Mouse (Mus musculus): ENCODE measurements around the gene Syt1. TPM values are rescaled to one million over a fixed set of nuclear protein-coding genes. Genes with fewer than 3 reads are reported as not detected.

Syt1 gene
- polyA plus RNA-seq, 1 experiment from 2014 or later, result 1.5 TPM

DNA sequence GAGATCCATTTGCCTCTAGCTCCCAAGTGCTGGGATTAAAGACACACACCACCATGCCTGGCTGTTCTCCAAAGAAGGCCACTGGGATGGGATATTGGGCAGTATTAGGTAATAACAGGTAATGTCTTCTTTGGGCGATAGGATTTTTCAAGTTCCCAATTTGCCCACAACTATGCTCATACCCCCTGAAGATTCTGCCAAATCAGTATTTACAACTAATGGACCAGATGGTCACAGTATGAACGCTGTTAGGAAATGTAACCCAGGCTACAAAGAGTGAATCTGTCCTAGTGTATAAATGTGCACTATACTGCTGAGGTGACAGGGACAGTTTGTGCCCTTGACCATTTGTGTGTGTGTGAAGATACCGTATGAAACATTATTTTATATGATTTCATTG lies 421.9 kb downstream of the Syt1 start:
- no peaks in the 10 kb centered on the region for H3K4me1 ChIP-seq (ENCODE audit: control insufficient read depth, insufficient read depth, low read length)
- H3K27ac ChIP-seq (ENCODE audit: low read depth, low read length), result no peak overlapping the region
- 91% methylated on average over 3 of the region's 3 CpGs for WGBS (ENCODE audit: insufficient replicate concordance)
- H3K9me3 ChIP-seq (replicated peaks; ENCODE audit: control insufficient read depth, low read length), result no peaks in the 10 kb centered on the region
- H3K36me3 ChIP-seq (ENCODE audit: control insufficient read depth, insufficient read depth, low read length), result no peaks in the 10 kb centered on the region
- H3K4me2 ChIP-seq, result no peak overlapping the region
- H3K9ac ChIP-seq (ENCODE audit: low read depth, low read length), result no peak overlapping the region
- no peaks in the 10 kb centered on the region for H3K27me3 ChIP-seq (ENCODE audit: control insufficient read depth, insufficient read depth, low read length)
- ATAC-seq (replicated peaks; ENCODE audit: insufficient number of reproducible peaks, low FRiP score, low TSS enrichment), result no peak
- no peak overlapping the region for H3K4me3 ChIP-seq (ENCODE audit: low read depth, low read length)

DNA sequence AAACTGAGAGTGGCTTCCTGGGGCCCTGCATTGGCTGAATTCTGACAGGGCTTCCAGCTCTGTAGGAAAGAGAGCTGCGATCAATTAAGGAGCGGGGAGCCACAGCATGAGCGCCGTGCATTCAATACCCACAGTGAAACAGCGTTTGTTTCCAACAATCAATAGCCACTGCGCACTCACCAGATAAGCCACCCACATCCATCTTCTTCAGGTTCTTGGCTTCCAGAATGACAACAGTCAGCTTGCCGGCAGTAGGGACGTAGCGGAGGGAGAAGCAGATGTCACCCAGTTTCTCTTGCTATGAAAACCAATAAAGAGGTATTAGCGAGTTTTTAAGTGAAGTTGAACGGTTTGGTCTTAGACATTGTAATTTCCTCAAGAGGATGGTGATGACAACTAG lies 427.1 kb downstream of the Syt1 start:
- Histone ChIP-seq H3K9me3 (replicated peaks; ENCODE audit: control insufficient read depth, low read length) (no peaks in the 10 kb centered on the region), H3K27me3 (ENCODE audit: control insufficient read depth, insufficient read depth, low read length) (no peaks in the 10 kb centered on the region), H3K36me3 (ENCODE audit: control insufficient read depth, insufficient read depth, low read length) (no peaks in the 10 kb centered on the region), H3K4me2 (peak overlapping the region; percentile 17; the same call in 1 of the 2 replicates), H3K27ac (ENCODE audit: low read depth, low read length) (no peak overlapping the region), H3K4me3 (ENCODE audit: low read depth, low read length) (no peak overlapping the region), H3K9ac (ENCODE audit: low read depth, low read length) (no peak overlapping the region), H3K4me1 (ENCODE audit: control insufficient read depth, insufficient read depth, low read length) (peaks cover 5% of the 10 kb centered on the region; the same call in 1 of the 2 replicates)
- ATAC-seq (replicated peaks; ENCODE audit: insufficient number of reproducible peaks, low FRiP score, low TSS enrichment), result no peak
- WGBS (ENCODE audit: insufficient replicate concordance), result 33% methylated on average over 11 of the region's 11 CpGs

DNA sequence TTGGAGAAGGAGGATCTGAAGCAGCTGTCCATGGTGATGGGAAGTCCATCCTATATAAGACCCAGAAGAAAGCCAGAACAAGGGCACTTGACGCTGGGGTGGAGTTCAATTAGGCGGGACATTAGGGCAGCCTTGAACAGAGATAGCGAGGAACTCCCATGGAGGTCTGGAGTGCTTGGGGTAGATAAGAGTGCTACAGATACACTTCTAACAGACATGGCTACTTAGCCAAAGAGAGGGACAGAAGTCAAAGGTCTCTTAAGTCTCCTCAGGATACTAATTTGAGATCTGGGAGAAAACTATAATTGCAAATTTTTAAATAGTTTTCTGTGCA lies 428.4 kb downstream of the Syt1 start:
- H3K36me3 ChIP-seq (ENCODE audit: control insufficient read depth, insufficient read depth, low read length), result no peaks in the 10 kb centered on the region
- no peaks in the 10 kb centered on the region for H3K27me3 ChIP-seq (ENCODE audit: control insufficient read depth, insufficient read depth, low read length)
- no peaks in the 10 kb centered on the region for H3K9me3 ChIP-seq (replicated peaks; ENCODE audit: control insufficient read depth, low read length)
- H3K4me1 ChIP-seq (ENCODE audit: control insufficient read depth, insufficient read depth, low read length), result peaks cover 5% of the 10 kb centered on the region; the same call in 1 of the 2 replicates
- peak; percentile 99 for ATAC-seq (replicated peaks; ENCODE audit: insufficient number of reproducible peaks, low FRiP score, low TSS enrichment)
- no peak overlapping the region for H3K4me3 ChIP-seq (ENCODE audit: low read depth, low read length)
- WGBS (ENCODE audit: insufficient replicate concordance), result 17% methylated on average over 3 of the region's 3 CpGs
- H3K9ac ChIP-seq (ENCODE audit: low read depth, low read length), result no peak overlapping the region
- H3K27ac ChIP-seq (ENCODE audit: low read depth, low read length), result peak overlapping the region; percentile 69
- no peak overlapping the region for H3K4me2 ChIP-seq

DNA sequence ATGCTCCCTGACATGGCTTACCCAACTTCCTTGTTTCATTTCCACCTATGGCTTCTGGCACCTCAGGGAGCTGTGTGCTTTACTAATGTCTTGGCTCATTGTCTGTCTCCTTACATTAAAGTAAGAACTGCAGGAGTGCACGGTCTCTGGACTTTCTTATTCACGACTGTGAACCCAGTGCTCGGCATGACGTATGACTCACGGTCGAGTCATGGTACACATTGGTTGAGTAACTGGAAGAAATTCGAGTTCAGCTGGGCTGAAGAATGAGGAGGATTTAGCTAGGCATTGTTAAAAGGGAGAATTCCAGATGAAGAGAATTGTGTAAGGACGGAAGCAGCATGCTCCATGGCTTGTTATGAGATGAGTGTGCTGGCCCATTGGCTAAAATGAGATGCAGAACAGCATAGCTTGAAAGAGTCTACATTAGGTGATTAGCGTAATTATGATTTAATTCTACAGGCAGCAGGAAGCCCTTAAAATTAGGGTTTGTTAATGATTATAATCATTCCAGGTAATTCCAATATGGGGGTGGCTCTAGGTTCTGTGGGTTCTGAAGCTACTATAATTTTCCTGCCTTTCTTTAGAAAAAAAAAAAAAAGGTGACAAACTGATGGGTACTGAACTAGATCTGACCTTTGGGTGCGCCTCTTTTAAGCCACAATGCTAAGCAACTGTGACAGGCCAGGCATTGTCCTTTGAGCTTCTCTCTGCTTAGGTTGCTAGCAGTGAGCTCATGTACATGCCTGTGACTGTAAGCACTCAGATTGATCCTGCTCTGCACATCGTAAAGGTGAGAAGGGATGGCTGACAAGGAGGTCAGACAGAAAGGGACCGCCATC lies 429.0 kb downstream of the Syt1 start:
- peak overlapping the region; percentile 69 for H3K27ac ChIP-seq (ENCODE audit: low read depth, low read length)
- WGBS (ENCODE audit: insufficient replicate concordance), result 76% methylated on average over 12 of the region's 12 CpGs

DNA sequence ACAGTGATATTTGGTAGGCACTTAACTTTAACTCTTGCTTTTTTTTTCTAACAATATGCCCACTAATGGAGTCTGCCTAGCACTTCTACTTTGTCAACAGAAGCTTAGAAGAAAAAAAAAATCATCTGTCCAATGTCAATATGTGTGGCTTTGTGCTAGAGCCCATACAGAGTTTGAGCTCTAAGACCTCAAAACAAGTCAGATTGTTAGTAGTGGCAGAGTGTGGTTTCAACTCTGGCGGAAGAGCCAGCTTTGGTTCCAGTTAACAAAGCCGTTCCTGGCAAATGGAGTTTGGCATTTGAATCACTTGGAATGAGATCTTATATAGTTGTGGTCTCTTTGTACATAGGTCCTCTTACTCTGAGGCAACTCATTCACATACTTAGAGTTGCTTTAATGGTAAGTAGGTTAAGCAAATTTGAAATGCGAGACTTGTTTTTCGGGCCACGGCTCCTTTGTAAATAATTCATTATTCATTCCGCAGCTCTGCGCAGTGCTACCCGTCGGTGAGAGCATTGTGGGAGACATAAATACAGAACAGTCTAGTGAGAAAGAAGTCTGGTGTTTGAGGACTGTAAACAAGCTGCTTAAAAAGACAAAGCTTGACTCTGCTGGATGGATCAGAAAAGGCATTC lies 429.9 kb downstream of the Syt1 start:
- Histone ChIP-seq H3K4me1 (ENCODE audit: control insufficient read depth, insufficient read depth, low read length) (peaks cover 5% of the 10 kb centered on the region; the same call in 1 of the 2 replicates), H3K4me2 (no peak overlapping the region), H3K36me3 (ENCODE audit: control insufficient read depth, insufficient read depth, low read length) (no peaks in the 10 kb centered on the region), H3K27ac (ENCODE audit: low read depth, low read length) (no peak overlapping the region), H3K4me3 (ENCODE audit: low read depth, low read length) (no peak overlapping the region), H3K9ac (ENCODE audit: low read depth, low read length) (no peak overlapping the region), H3K9me3 (replicated peaks; ENCODE audit: control insufficient read depth, low read length) (no peaks in the 10 kb centered on the region), H3K27me3 (ENCODE audit: control insufficient read depth, insufficient read depth, low read length) (no peaks in the 10 kb centered on the region)
- no peak for ATAC-seq (replicated peaks; ENCODE audit: insufficient number of reproducible peaks, low FRiP score, low TSS enrichment)
- WGBS (ENCODE audit: insufficient replicate concordance), result 88% methylated on average over 9 of the region's 9 CpGs

More for the DNA sequence above, 429.0 kb downstream of the Syt1 start:
- H3K36me3 ChIP-seq (ENCODE audit: control insufficient read depth, insufficient read depth, low read length), result no peaks in the 10 kb centered on the region
- peaks cover 5% of the 10 kb centered on the region; the same call in 1 of the 2 replicates for H3K4me1 ChIP-seq (ENCODE audit: control insufficient read depth, insufficient read depth, low read length)
- H3K9me3 ChIP-seq (replicated peaks; ENCODE audit: control insufficient read depth, low read length), result no peaks in the 10 kb centered on the region
- no peak overlapping the region for H3K4me3 ChIP-seq (ENCODE audit: low read depth, low read length)
- no peak overlapping the region for H3K9ac ChIP-seq (ENCODE audit: low read depth, low read length)
- ATAC-seq (replicated peaks; ENCODE audit: insufficient number of reproducible peaks, low FRiP score, low TSS enrichment), result peak; percentile 73
- H3K4me2 ChIP-seq, result no peak overlapping the region
- H3K27me3 ChIP-seq (ENCODE audit: control insufficient read depth, insufficient read depth, low read length), result no peaks in the 10 kb centered on the region

DNA sequence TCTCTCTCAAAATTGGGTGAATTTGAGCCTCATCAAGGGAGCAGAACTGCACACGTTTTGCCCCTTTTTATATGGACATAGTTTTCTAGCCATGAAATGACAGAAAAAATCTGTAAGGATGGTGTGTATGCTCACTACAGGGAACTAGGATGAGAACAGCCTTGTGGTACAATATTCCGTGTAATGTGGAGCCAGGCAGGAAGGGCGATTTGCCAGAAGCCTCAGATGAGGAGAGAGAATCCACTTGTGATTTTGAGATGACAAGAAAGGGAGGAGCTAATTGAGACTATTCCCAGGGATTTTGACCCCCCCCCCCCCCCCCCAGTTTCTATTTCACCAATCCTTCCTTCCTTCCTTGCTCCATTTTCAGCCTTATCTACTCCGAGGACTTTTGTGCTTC lies 431.4 kb downstream of the Syt1 start:
- H3K9me3 ChIP-seq (replicated peaks; ENCODE audit: control insufficient read depth, low read length), result no peaks in the 10 kb centered on the region
- no peak for ATAC-seq (replicated peaks; ENCODE audit: insufficient number of reproducible peaks, low FRiP score, low TSS enrichment)
- peaks cover 5% of the 10 kb centered on the region; the same call in 1 of the 2 replicates for H3K4me1 ChIP-seq (ENCODE audit: control insufficient read depth, insufficient read depth, low read length)
- no peak overlapping the region for H3K27ac ChIP-seq (ENCODE audit: low read depth, low read length)
- no peak overlapping the region for H3K4me3 ChIP-seq (ENCODE audit: low read depth, low read length)
- H3K27me3 ChIP-seq (ENCODE audit: control insufficient read depth, insufficient read depth, low read length), result no peaks in the 10 kb centered on the region
- H3K9ac ChIP-seq (ENCODE audit: low read depth, low read length), result no peak overlapping the region
- WGBS (ENCODE audit: insufficient replicate concordance), result 58% methylated on average over 4 of the region's 4 CpGs
- H3K4me2 ChIP-seq, result no peak overlapping the region
- no peaks in the 10 kb centered on the region for H3K36me3 ChIP-seq (ENCODE audit: control insufficient read depth, insufficient read depth, low read length)

DNA sequence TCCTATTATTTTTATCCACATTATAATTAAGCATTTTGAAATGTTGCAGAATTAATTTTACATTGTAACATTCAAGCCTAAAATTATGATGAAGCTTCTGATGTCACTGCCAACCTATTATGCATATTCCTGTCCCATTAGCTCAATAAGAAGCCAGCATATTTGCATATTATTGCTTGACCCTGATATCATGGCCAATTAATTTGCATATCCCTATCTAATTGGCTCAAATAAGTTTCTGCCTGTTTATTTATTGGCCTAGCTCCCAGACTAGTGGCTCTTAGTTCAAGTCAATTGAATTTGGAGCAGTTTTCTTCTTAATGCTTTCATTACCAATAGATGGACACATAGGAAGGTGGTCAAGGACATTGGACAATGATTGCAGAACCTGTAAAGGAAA lies 433.2 kb downstream of the Syt1 start:
- H3K4me3 ChIP-seq (ENCODE audit: low read depth, low read length), result no peak overlapping the region
- H3K4me1 ChIP-seq (ENCODE audit: control insufficient read depth, insufficient read depth, low read length), result peaks cover 3% of the 10 kb centered on the region; the same call in 1 of the 2 replicates
- no peak overlapping the region for H3K4me2 ChIP-seq
- no peaks in the 10 kb centered on the region for H3K36me3 ChIP-seq (ENCODE audit: control insufficient read depth, insufficient read depth, low read length)
- no peak overlapping the region for H3K27ac ChIP-seq (ENCODE audit: low read depth, low read length)
- no peak overlapping the region for H3K9ac ChIP-seq (ENCODE audit: low read depth, low read length)
- ATAC-seq (replicated peaks; ENCODE audit: insufficient number of reproducible peaks, low FRiP score, low TSS enrichment), result no peak
- no peaks in the 10 kb centered on the region for H3K27me3 ChIP-seq (ENCODE audit: control insufficient read depth, insufficient read depth, low read length)
- no peaks in the 10 kb centered on the region for H3K9me3 ChIP-seq (replicated peaks; ENCODE audit: control insufficient read depth, low read length)

DNA sequence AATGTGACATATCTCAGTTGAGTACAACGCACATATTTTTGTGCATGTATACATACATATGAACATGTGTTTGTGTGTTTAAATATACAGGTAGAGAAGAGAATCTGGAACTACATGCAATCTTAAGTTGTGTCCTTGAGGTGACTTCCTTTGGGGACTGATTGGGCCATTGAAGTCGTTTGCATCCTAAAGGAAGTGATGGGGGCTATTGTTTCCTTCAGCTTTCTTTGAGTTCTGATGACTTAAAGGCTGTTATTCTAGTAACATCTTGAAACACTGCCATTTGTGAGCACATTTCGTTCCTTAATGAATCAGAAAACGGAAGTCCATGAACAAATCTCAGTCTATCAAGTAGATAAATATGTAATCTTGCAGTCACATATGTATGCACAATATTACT lies 438.0 kb downstream of the Syt1 start:
- no peak overlapping the region for H3K4me3 ChIP-seq (ENCODE audit: low read depth, low read length)
- no peak overlapping the region for H3K27ac ChIP-seq (ENCODE audit: low read depth, low read length)
- ATAC-seq (replicated peaks; ENCODE audit: insufficient number of reproducible peaks, low FRiP score, low TSS enrichment), result no peak
- no peaks in the 10 kb centered on the region for H3K9me3 ChIP-seq (replicated peaks; ENCODE audit: control insufficient read depth, low read length)
- no peak overlapping the region for H3K9ac ChIP-seq (ENCODE audit: low read depth, low read length)
- H3K36me3 ChIP-seq (ENCODE audit: control insufficient read depth, insufficient read depth, low read length), result no peaks in the 10 kb centered on the region
- 75% methylated on average over 4 of the region's 4 CpGs for WGBS (ENCODE audit: insufficient replicate concordance)
- no peak overlapping the region for H3K4me2 ChIP-seq
- peaks cover 11% of the 10 kb centered on the region for H3K4me1 ChIP-seq (ENCODE audit: control insufficient read depth, insufficient read depth, low read length)
- H3K27me3 ChIP-seq (ENCODE audit: control insufficient read depth, insufficient read depth, low read length), result no peaks in the 10 kb centered on the region

All from heart, embryonic 11.5 days (tissue).